Mouse (Mus musculus): ENCODE measurements at regions not wholly inside any gene's neighbourhood (a gene's known extent, or its start where the extent isn't known, plus 50 kb on each side); places are given as distances from the start of the nearest gene placed in this dataset.

GRCm38 (mm10) chr14:88264771-88265170, 206.4 kb downstream of the Pcdh20 start:
- TF ChIP-seq HCFC1 (IDR thresholded peaks at IDR 0.05; ENCODE audit: borderline replicate concordance, insufficient read depth, low read length), result no peak
- no peak for TF ChIP-seq MAFK (IDR thresholded peaks at IDR 0.05; ENCODE audit: insufficient read depth, low read depth, low read length)
- no peak for TF ChIP-seq CHD2 (IDR thresholded peaks at IDR 0.05; ENCODE audit: low read depth, low read length)
